Mouse (Mus musculus): ENCODE data around the gene Loxl3.
A peak's percentile ranks its signal among the peaks of the same experiment; 100 is the strongest.

Gene Loxl3

GRCm38 (mm10) chr6:83054074-83054851 is 20.3 kb downstream of the Loxl3 start, which contains the start of gene Aup1:
TSS of gene Aup1 (plus strand) at chr6:83054521.
- DNase-seq (ENCODE audit: low spot score): peak; percentile 98

DNA sequence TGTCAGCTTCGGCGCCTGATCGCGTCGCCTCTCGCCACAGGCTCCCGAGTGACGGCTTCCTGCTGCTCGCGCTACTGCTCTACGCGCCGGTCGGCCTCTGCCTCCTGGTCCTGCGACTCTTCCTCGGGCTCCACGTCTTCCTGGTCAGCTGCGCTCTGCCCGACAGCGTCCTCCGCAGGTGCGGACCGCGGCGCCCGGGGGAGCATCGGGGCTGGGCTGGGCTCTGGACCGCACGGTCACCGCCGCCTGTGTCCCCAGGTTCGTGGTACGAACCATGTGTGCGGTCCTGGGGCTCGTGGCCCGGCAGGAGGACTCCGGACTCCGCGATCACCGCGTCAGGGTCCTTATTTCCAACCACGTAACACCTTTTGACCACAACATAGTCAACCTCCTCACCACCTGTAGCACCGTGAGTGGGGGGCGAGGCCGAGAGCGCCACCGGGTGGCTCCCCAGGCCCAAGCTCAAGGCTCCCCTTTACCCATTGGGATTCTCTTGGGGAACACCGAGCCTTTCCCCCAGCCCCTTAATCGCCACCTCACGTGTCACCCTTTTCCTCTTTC is 21.0 kb downstream of the Loxl3 start, which contains the start of gene Htra2:
Gene Htra2, minus strand, starts transcription at position 403 of the 561 bp plus-strand sequence.
- DNase-seq (ENCODE audit: low spot score): peak; percentile 29

GRCm38 (mm10) chr6:83057790-83058189 is 23.8 kb downstream of the Loxl3 start, which contains the start of gene Dqx1:
TSS of gene Dqx1 (plus strand) at chr6:83057844.
- peak; percentile 46 for DNase-seq (ENCODE audit: low spot score)

- DNase-seq (ENCODE audit: low spot score): no peak
These were observed 24.8 kb downstream of the Loxl3 start for GRCm38 (mm10) chr6:83058725-83059124.

DNA sequence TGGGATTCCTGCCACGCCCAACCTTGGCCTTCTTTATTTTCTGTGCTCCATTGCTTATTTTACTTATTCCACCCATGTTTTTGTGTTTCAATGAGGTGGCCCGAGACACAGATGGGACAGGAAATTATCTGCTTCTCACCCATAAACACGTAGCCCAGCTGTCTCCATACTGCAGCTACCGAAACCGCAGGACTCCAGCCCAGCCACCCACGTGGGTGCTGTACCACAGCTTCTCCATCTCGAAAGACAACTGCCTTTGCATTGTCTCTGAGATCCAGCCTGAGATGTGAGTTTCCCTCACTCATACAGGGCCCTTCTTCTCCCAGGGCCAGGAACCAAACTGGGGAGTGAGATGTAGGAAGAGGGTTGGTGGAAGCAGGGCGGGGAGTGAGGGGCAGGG is 32.0 kb downstream of the Loxl3 start:
- no peak for DNase-seq (ENCODE audit: low spot score)

DNA sequence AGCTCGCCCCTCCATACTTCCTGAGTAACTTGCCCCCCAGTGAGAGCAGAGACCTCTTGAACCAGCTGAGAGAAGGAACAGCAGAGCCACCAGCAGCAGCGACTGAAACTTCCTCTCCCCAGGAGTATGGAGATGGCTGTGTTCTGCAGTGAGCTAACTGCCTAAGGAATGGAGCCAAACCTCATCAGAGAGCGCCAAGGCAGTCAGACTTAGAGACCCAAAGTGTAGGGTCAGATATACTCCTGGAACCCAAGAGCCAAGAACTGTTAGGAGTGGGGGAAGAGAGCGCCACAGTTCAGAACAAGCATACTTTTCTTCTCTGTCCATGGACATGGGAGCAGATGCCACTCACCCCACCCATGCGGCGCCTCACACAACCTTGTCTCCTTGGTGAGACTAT is 32.5 kb downstream of the Loxl3 start:
- DNase-seq (ENCODE audit: low spot score): no peak

- no peak for DNase-seq (ENCODE audit: low spot score)
These were observed 34.2 kb downstream of the Loxl3 start for GRCm38 (mm10) chr6:83068221-83068620.

GRCm38 (mm10) chr6:83068706-83069487 is 34.9 kb downstream of the Loxl3 start:
- no peak for DNase-seq (ENCODE audit: low spot score)

DNA sequence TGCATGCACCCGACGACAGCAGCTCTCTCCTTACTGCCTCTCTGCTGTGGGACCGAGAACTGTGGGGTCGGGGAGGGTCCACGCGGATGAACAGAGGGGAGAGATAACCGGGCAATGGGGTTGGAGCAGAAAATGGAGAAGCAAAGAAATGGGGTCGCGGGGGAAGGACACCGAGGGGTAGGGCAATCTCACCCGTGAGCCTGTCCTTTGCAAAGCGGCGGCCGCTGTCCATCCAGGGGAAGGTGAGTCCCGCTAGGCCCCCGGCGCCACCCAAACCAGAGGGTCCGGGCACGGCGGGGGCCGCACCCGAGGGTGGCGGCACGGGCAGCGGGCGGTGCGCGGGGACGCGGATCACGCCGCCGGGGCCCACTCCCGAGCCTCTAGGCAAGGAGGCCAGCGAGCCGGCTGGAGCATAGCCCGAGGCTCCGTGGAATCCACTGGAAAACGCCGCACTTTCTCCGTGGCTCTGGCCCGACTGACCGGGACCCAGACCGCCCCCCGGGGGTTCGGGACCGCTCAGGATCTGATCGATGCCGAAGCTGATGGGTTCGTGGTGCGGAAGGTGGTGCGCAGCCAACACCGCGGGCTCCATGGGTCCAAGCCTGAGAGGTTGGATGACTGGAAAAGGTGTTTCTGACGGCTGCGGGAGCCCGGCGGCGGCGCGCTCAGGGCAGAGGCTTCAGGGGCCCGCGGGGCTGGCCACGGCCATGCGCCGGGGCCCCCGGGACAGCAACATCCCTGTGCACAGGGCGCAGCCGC is 35.7 kb downstream of the Loxl3 start:
- DNase-seq (ENCODE audit: low spot score): no peak

- DNase-seq (ENCODE audit: low spot score): no peak
These were observed 36.1 kb downstream of the Loxl3 start, which contains the start of gene Tlx2 for GRCm38 (mm10) chr6:83070247-83070310. TSS of gene Tlx2 (minus strand) at chr6:83070293.

- DNase-seq (ENCODE audit: low spot score): no peak
These were observed 36.6 kb downstream of the Loxl3 start for GRCm38 (mm10) chr6:83070311-83071219.

GRCm38 (mm10) chr6:83071220-83071619 is 37.2 kb downstream of the Loxl3 start:
- no peak for DNase-seq (ENCODE audit: low spot score)

- DNase-seq (ENCODE audit: low spot score): no peak
These were observed 41.0 kb downstream of the Loxl3 start for GRCm38 (mm10) chr6:83074979-83075378.

- DNase-seq (ENCODE audit: low spot score): peak; percentile 18
These were observed 43.8 kb downstream of the Loxl3 start, which contains the start of gene Pcgf1 for GRCm38 (mm10) chr6:83077630-83078323. TSS of gene Pcgf1 (plus strand) at chr6:83077869.

GRCm38 (mm10) chr6:83078324-83078858 is 44.4 kb downstream of the Loxl3 start:
- DNase-seq (ENCODE audit: low spot score): peak; percentile 99

DNA sequence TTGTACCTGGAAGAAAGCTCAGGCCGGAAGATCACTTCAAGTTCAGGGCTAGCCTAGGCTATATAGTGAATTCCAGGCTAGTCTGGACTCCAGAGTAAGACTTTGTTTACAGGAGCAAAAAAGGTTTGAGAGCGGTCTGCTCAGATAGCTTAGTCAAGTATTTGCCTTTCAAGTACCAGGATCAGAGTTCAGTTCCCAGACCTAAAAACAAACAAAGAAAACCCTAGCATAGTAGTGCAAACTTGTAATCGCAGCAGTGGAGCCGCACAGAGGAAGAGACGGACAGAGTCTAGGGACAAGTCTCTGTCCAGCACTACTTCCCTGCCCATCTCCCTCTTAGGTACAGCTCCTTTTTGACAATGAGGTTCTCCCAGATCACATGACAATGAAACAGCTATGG is 46.2 kb downstream of the Loxl3 start:
- DNase-seq (ENCODE audit: low spot score): no peak

GRCm38 (mm10) chr6:83083497-83083896 is 49.5 kb downstream of the Loxl3 start:
- no peak for DNase-seq (ENCODE audit: low spot score)

- DNase-seq (ENCODE audit: low spot score): no peak
These were observed 50.5 kb downstream of the Loxl3 start for GRCm38 (mm10) chr6:83084477-83084876.

DNA sequence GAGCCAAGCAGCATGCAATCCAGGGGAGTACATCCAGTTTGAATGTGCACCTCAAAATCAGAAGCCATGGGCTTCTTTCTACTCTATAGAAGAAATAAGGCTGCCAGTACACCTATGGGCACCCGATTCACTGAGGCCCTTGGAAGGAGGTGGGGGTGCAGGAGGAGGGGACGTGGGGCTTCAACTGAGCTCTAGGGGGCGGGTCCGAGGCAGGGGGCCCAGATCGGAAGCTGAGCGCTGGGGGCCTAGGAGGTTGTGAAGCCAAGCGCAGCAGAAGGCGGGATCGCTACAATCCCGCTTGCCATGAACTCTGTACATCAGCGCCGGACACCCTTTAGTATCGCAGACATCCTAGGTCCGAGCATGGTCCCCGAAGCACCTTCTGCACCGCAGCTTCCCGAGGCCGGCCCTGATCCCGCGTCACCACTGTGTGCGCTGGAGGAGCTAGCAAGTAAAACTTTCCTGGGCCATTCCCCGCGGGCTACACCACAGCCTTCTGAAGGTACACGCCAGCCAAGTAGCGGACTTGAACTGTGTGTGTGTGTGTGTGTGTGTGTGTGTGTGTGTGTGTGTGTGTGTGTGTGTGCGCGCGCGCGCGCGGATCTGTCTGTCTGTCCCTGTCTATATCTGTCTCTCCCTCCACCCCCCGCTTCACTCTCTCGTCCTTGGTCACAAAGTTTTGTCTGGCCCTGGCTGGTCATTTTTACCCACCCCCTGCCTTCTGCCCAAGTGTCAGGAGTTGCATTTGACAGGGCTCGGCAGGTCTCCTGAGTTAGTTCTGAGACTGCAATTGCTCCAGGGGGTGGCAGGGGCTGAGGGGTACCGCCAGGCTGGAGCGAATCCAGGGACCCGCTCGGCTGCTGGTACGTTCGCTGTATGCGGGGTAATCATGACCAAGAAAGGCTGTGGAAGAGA is 52.4 kb downstream of the Loxl3 start, which contains the start of gene Lbx2:
Gene Lbx2, plus strand, starts transcription at position 247 of the 915 bp plus-strand sequence.
- no peak for DNase-seq (ENCODE audit: low spot score)
